Mouse (Mus musculus) naive thymus-derived CD4-positive, alpha-beta T cell, adult 2 months (primary cell): ENCODE data around the gene Hapln1.

ENCODE experiments used
- DNase-seq: peaks from one replicate; pipeline ENCODE4 v3.0.0-alpha.2; 2011; ENCODE audit warnings: low read depth

Hapln1 gene

GRCm38 (mm10) chr13:89600466-89600865 is 60.9 kb downstream of the Hapln1 start:
- DNase-seq = no peak

DNA sequence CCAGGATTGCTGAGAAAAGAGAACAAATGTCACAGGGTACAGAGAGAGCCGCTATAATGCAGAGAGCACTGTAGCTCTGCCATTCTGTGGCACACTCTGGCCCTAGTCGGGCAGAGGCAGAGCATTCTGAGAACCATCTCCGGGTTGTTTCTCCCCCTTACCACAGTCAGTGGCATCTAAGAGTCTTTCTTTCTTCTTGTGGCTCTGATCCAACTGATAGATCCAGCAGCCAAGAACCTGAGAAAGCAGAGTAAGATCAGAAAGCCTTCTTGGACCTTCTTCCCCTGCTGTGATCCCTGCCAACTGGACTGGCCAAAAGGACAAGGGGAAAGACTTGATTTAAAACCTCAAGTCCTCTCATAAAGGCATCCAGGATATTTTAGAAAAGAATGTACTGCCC is 63.7 kb downstream of the Hapln1 start:
- no peak for DNase-seq

- no peak for DNase-seq
Measured at GRCm38 (mm10) chr13:89607399-89607798, 67.8 kb downstream of the Hapln1 start.

GRCm38 (mm10) chr13:89619064-89619463 is 79.5 kb downstream of the Hapln1 start:
- no peak for DNase-seq

DNA sequence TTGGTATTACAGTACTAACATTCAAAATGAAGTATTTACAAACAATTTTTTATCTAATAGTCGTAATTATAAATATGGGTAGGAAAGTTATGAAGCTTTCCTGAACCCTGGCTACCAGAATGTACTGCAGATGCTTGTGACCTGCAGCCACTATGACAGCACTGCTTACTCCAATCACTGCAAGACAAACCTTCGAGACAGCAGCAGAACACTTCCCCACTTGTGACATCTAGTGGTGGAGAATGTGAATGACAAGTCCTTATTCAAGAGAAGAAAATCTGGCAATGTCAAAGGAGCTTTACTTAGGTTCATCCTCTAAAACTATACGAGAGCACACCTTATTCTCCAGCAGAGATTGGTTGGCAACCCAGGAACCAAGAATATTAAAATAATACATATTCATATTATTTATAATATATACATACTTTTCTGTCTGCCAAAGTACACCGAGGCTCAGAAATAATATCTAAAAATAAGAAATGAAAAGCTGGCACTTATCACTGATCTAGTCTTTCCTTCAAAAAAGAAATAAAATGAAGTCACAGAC is 94.6 kb downstream of the Hapln1 start:
- DNase-seq = peak; percentile 36

DNA sequence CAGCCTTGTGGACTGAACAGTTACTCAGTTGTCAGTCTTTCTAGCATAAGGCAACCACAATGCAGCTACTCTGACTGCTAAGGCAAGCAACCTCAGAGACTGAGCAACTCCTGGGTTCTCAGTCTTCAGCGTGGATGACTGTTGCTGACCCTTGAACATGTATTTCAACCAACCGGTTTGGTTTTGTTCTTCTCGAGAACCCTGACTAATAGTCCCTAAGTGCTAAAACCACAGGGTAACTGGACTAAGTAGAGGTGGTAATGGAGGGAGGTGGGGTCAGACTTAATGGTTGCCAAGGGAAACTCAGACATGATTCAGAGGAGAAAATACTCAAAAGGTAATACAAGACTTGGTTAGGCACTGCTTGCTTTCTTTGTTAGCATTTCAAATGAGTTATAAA is 97.4 kb downstream of the Hapln1 start:
- DNase-seq = no peak

- no peak for DNase-seq
Measured at GRCm38 (mm10) chr13:89645589-89645988, 106.0 kb downstream of the Hapln1 start.

GRCm38 (mm10) chr13:89652773-89653172 is 113.2 kb downstream of the Hapln1 start:
- no peak for DNase-seq

DNA sequence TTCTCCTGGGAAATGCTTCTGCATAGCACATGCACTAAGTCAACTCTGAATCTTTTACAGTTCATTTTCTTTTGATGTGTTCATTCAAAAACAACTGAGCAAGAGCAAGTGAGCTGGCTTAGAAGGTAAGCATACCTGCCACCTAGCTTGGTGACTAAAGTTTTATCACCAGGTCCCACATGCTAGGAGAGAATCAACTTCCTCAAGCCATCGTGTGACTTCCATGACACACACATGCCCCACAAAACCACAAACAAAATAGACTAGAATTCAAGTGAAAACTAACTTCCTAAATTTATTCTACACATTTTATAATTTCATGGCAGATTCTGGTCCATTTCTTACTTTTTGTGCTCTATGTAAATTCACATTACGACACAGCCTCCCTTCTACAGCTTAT is 113.7 kb downstream of the Hapln1 start:
- DNase-seq = no peak

DNA sequence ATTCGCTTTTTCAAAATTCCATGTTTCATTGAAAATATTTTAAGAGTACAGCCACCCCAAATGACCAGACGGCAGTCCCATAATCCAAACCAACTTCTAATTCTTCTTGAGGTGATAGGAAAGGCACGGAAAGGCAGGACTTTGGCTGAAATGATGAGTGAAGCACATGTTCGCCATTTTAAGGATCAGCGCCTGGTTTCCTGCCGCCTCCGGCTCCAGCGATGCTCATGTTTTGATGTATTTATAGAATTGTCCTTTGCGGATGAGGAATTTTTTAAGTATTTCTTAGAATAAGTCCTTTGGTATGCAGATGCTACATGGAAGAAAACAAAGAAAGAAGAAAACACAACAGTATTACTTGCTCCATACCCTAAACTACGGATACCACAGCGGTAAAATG is 117.5 kb downstream of the Hapln1 start:
- no peak for DNase-seq
